Mouse (Mus musculus): ENCODE results near the gene Clec2g.

GRCm38 (mm10) chr6:128972156-128972555, 38.0 kb downstream of the Clec2g start:
- TF ChIP-seq CTCF (IDR thresholded peaks at IDR 0.05) (no peak), EP300 (IDR thresholded peaks at IDR 0.05) (no peak)

Data from lung, postnatal 0 days (tissue).